In the genomic region with DNA sequence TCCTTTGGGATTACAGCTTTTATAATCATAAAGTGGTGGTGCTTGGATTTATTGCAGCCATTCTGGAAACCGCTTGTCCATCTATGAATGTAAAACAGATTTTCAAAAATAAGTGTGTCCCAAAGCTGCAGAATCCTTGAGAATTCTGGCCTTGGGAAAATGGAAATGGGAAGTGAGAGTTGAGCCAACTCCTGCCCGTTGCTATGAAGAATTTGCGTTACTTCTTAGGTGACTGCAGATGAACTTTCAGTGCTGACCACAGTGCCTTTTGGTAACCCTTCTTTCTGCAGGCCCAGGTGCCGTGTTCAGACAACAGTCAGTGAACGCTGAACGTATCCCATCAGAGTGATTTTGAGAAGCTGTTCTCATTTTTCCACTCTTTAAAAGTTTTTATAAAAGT, we compare ENCODE assay signal across 20 mouse cellular contexts.
"Had no signal": no experiment of that assay in that cellular context is flagged by ENCODE, and none has a peak within 500 bp of the region (broad histone marks: within the 10 kb centered on the region; RNA-seq: fewer than 3 reads in every experiment).

No protein-coding gene starts in this region.

- H3K4me1 ChIP-seq: heart, embryonic 12.5 days; heart, embryonic 13.5 days; heart, embryonic 15.5 days; hindbrain, embryonic 10.5 days; hindbrain, embryonic 12.5 days; hindbrain, embryonic 13.5 days; hindbrain, embryonic 15.5 days; intestine, embryonic 15.5 days; kidney, embryonic 15.5 days had no signal

- H3K4me3 ChIP-seq: heart, embryonic 12.5 days; heart, embryonic 13.5 days; heart, embryonic 15.5 days; hindbrain, embryonic 10.5 days; hindbrain, embryonic 12.5 days; hindbrain, embryonic 13.5 days; hindbrain, embryonic 15.5 days; intestine, embryonic 15.5 days; kidney, embryonic 15.5 days; layer of hippocampus, adult 2 months; left cerebral cortex, adult 2 months had no signal

- H3K27me3 ChIP-seq: heart, embryonic 12.5 days; heart, embryonic 13.5 days; heart, embryonic 15.5 days; hindbrain, embryonic 12.5 days; hindbrain, embryonic 13.5 days; hindbrain, embryonic 15.5 days; intestine, embryonic 15.5 days; kidney, embryonic 15.5 days had no signal

- DNase-seq: kidney, adult 11 months; kidney, adult 18-20 months; kidney, adult 9 months; layer of hippocampus, adult 9-11 months; layer of hippocampus, postnatal 36 days had no signal

- H3K9ac ChIP-seq: heart, embryonic 12.5 days; heart, embryonic 13.5 days; heart, embryonic 15.5 days; hindbrain, embryonic 12.5 days; hindbrain, embryonic 13.5 days; hindbrain, embryonic 14.5 days; hindbrain, embryonic 15.5 days; intestine, embryonic 15.5 days; kidney, embryonic 15.5 days had no signal

- H3K9me3 ChIP-seq: heart, embryonic 12.5 days; heart, embryonic 13.5 days; heart, embryonic 15.5 days; hindbrain, embryonic 10.5 days; hindbrain, embryonic 12.5 days; hindbrain, embryonic 13.5 days; hindbrain, embryonic 15.5 days; intestine, embryonic 15.5 days; kidney, embryonic 15.5 days had no signal

- H3K27ac ChIP-seq: heart, embryonic 13.5 days; heart, embryonic 15.5 days; hindbrain, embryonic 10.5 days; hindbrain, embryonic 12.5 days; hindbrain, embryonic 13.5 days; hindbrain, embryonic 14.5 days; hindbrain, embryonic 15.5 days; hindbrain, postnatal 0 days; intestine, embryonic 15.5 days; kidney, embryonic 15.5 days; kidney, postnatal 0 days; layer of hippocampus, adult 2 months; left cerebral cortex, adult 2 months had no signal

- H3K4me2 ChIP-seq: heart, embryonic 11.5 days; heart, embryonic 12.5 days; heart, embryonic 13.5 days; heart, embryonic 15.5 days; hindbrain, embryonic 12.5 days; hindbrain, embryonic 13.5 days; hindbrain, embryonic 14.5 days; hindbrain, embryonic 15.5 days; intestine, embryonic 15.5 days; kidney, embryonic 15.5 days had no signal

- H3K36me3 ChIP-seq: heart, embryonic 12.5 days; heart, embryonic 13.5 days; heart, embryonic 15.5 days; hindbrain, embryonic 10.5 days; hindbrain, embryonic 12.5 days; hindbrain, embryonic 13.5 days; hindbrain, embryonic 15.5 days; intestine, embryonic 15.5 days; kidney, embryonic 15.5 days had no signal
